38 mouse cellular contexts compared by ENCODE assay signal in the genomic region with DNA sequence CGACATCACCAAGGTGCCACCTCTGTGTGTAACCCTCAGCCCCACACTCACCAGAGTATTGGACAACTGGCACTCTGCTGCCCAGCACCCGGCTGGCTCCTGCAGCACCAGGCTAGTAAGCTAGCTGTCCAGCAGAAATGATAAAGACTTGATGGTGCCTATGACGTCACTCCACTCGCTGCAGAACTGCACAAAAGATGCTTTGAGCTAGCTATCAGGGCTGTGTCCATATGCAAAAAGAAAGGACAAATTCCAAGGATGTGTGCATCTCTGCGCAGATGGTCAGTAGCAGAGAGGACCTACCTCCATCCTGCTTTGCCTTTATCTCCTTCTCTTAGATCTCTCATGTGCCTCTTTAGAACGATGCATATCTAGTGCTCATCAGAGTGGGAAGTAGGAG. TPM values are rescaled to one million over a fixed set of nuclear protein-coding genes. Genes with fewer than 3 reads are reported as not detected.
"Had no signal": no experiment of that assay in that cellular context is flagged by ENCODE, and none has a peak within 500 bp of the region (broad histone marks: within the 10 kb centered on the region; RNA-seq: fewer than 3 reads in every experiment).

A gene (minus strand): TSS at position 101 of the 400 bp plus-strand sequence.

- H3K27ac ChIP-seq: gastrocnemius, adult 2 months; hindbrain, embryonic 13.5 days; hindbrain, embryonic 15.5 days; hindbrain, postnatal 0 days; kidney, embryonic 15.5 days; kidney, postnatal 0 days; limb, embryonic 13.5 days; limb, embryonic 15.5 days; liver, embryonic 12.5 days; liver, embryonic 14.5 days had no signal

- H3K4me3 ChIP-seq: gastrocnemius, adult 2 months; hindbrain, embryonic 13.5 days; hindbrain, embryonic 15.5 days; kidney, embryonic 15.5 days; limb, embryonic 13.5 days; limb, embryonic 15.5 days; liver, embryonic 12.5 days had no signal

- H3K9ac ChIP-seq: hindbrain, embryonic 13.5 days; hindbrain, embryonic 15.5 days; kidney, embryonic 15.5 days; limb, embryonic 13.5 days; limb, embryonic 15.5 days; liver, embryonic 12.5 days; liver, embryonic 14.5 days had no signal

- H3K36me3 ChIP-seq: hindbrain, embryonic 13.5 days; hindbrain, embryonic 15.5 days; kidney, embryonic 15.5 days; limb, embryonic 13.5 days; limb, embryonic 15.5 days; liver, embryonic 12.5 days had no signal

- H3K27me3 ChIP-seq: hindbrain, embryonic 15.5 days had no signal

- ATAC-seq: hindbrain, postnatal 0 days; intestine, embryonic 16.5 days; liver, embryonic 12.5 days had no signal

- H3K4me1 ChIP-seq: hindbrain, embryonic 13.5 days; hindbrain, embryonic 15.5 days; limb, embryonic 13.5 days; limb, embryonic 15.5 days had no signal

- DNase-seq: gastrocnemius, adult 2 months; gastrocnemius, postnatal 10 days; gastrocnemius, postnatal 25 days; heart, adult 11 months; kidney, adult 11 months; kidney, adult 2 months; kidney, adult 9 months; kidney, postnatal 14 days; kidney, postnatal 36 days; layer of hippocampus, adult 9-11 months; layer of hippocampus, postnatal 36 days; left cerebral cortex, postnatal 4 days had no signal

- H3K9me3 ChIP-seq: hindbrain, embryonic 13.5 days; hindbrain, embryonic 15.5 days; kidney, embryonic 15.5 days; limb, embryonic 13.5 days; limb, embryonic 15.5 days; liver, embryonic 12.5 days had no signal

- H3K4me2 ChIP-seq: hindbrain, embryonic 13.5 days; hindbrain, embryonic 15.5 days; kidney, embryonic 15.5 days; limb, embryonic 13.5 days; limb, embryonic 15.5 days; liver, embryonic 12.5 days had no signal

RNA-seq across cellular contexts. Expression of the gene that starts here (rescaled TPM):
- total RNA-seq: gastrocnemius, adult 2 months; gastrocnemius, postnatal 10 days; gastrocnemius, postnatal 25 days; heart, adult 8-10 months; heart, postnatal 25 days; hematopoietic stem cell, adult 5-6 weeks; layer of hippocampus, adult 18-20 months; layer of hippocampus, adult 8-10 months; layer of hippocampus, postnatal 36 days; left cerebral cortex, adult 18-20 months; left cerebral cortex, adult 8-10 months; left cerebral cortex, postnatal 10 days; left cerebral cortex, postnatal 25 days; left cerebral cortex, postnatal 4 days; liver, adult 2 months had no signal
- polyA plus RNA-seq: gonadal fat pad, adult 2 months; heart, embryonic 11.5 days; heart, embryonic 14.5 days; heart, embryonic 16.5 days; hindbrain, embryonic 11.5 days; hindbrain, embryonic 15.5 days; limb, embryonic 13.5 days; limb, embryonic 15.5 days; liver, adult 2 months; liver, embryonic 12.5 days; liver, embryonic 14.5 days; liver, embryonic 16.5 days had no signal
